Mouse (Mus musculus) CD4-positive naive resting alpha-beta T cell, adult 76 days (primary cell): ENCODE data around the gene Gm3298. TPM values are rescaled to one million over a fixed set of nuclear protein-coding genes. Genes with fewer than 3 reads are reported as not detected.

ENCODE experiments used
- total RNA-seq: library from RNA; stranded (reverse); gene quantifications from one replicate; pipeline ENCODE4 v1.2.4, GENCODE M21; 2023

Gene Gm3298
- not detected for total RNA-seq

GRCm38 (mm10) chr14:5015591-5015990, at the start of gene Gm3298:
TSS of gene Gm3298 (plus strand) at chr14:5015891.

GRCm38 (mm10) chr14:4983635-4984034, 32.1 kb upstream of the Gm3298 start, which contains the start of gene Gm8297:
TSS of gene Gm8297 (plus strand) at chr14:4983935.

GRCm38 (mm10) chr14:5050329-5050728, 34.6 kb downstream of the Gm3298 start, which contains the start of gene 4930555G01Rik:
TSS of gene 4930555G01Rik (plus strand) at chr14:5050629.

Other genes with a start within 250 kb of the Gm3298 start
- gene Gm9602, start 239.6 kb upstream of the Gm3298 start, total RNA-seq = not detected
- gene Gm3269, start 177.8 kb upstream of the Gm3298 start, total RNA-seq = not detected
- not detected for gene Gm3264, start 160.3 kb upstream of the Gm3298 start, total RNA-seq
- gene Gm3278, start 123.5 kb upstream of the Gm3298 start, total RNA-seq = not detected
- gene Gm8297, start 32.0 kb upstream of the Gm3298 start, total RNA-seq = not detected
- gene 4930555G01Rik, start 34.7 kb downstream of the Gm3298 start, total RNA-seq = not detected
- not detected for gene Gm8281, start 55.1 kb downstream of the Gm3298 start, total RNA-seq
- gene Gm8279, start 115.6 kb downstream of the Gm3298 start, total RNA-seq = not detected
- gene Gm3317, start 148.6 kb downstream of the Gm3298 start, total RNA-seq = not detected
- gene Gm8271, start 169.9 kb downstream of the Gm3298 start, total RNA-seq = not detected
- gene Gm3526, start 244.7 kb downstream of the Gm3298 start, total RNA-seq = not detected